Mouse (Mus musculus): ENCODE measurements around the gene Vmn1r3. TPM values are rescaled to one million over a fixed set of nuclear protein-coding genes. Genes with fewer than 3 reads are reported as not detected.
"Not testable (repeated sequence)": the region's sequence is repeated elsewhere in the genome, so short reads cannot be mapped to it uniquely, and the experiment has no call there.

Gene Vmn1r3
- total RNA-seq, 2 experiments from 2014 or later: not detected

DNA sequence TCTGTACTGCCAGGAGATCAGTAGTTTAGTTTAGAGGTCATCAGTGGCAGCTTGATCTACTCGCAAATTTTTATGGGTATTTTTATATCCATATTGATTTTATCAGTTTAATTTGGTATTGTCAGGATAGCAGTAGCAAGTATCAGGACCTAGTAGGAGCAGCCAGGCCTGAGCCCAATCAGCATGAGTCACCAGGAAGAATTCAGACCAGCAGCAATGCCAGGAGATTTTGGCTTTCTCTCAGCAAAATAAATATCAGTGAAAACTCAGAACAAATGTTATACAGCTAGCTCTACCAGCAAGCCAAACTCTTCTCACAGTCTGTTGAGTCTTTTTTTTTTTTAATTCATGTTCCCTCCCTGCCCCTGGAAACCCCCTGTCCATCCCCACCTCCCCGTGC, 31.8 kb downstream of the Vmn1r3 start:
- DNase-seq; intact Hi-C loops (cut with DNase I): not testable (repeated sequence)

DNA sequence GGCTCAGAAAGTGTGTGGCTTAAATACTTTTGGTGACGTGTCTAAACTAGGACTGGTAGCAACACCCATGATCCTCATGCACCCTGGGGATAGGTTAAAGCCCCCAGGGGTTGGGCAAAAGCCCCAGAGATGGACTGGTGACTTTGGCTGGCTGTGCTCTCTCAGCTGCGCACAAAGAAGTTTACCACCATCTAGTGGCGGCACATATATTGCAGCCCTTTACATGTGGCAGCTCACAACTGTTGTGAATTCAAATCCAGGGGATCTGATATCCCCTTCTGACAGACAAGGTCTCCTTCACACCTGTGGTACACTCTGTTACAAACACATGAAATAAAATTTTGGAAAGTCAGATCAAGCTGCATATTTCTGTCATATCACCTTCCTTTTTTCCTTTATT, 37.2 kb downstream of the Vmn1r3 start:
- intact Hi-C loops (cut with DNase I); DNase-seq: not testable (repeated sequence)

Other genes with a start within 250 kb of the Vmn1r3 start
- gene Vmn1r2, start 18.0 kb downstream of the Vmn1r3 start, total RNA-seq (2021): not detected